Mouse (Mus musculus) lung, postnatal 14 days (tissue): ENCODE measurements around the gene H2afy.
A peak's percentile ranks its signal among the peaks of the same experiment; 100 is the strongest.

ENCODE experiments used
- DNase-seq: peaks from one replicate; pipeline ENCODE4 v3.0.0; 2021

H2afy gene

DNA sequence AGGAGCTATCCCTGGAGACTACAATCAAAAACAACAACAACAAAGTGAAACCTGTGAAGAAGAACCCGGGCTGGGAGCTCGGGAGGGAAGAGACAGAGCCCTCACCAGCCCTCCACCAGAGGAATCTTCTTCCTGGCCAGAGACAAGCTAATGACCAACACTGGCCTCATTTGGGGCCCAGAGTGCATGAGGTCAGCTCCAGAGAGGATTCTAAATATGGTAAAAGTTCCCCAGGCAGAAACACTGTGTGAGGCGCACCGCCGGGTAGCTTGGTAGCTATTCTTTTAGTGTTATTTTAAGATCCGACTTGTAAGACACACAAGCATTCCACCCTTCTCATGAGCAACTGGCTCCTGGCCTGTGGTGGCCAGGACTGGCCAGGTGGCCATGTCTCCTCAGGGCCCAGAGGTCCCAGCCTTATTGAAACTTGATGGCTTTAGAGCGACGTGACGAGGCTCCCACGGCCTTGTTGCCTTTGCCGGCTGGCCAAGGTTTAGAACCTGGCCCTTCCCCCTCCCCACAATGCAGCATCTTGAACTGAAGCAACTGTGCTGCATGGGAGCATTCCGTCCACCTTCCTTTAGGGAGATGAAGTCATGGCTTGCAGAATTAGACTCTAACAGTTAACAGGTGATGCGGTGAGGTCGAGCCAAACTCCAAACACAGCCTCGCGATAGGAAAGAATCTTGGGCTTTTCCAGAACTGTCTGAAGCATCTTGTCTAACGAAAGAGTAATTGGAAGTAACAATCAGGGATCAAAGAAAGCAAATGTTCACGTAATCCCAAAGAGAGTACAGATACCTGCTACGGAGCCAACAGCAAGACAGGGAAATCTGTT lies 25.2 kb downstream of the H2afy start:
- DNase-seq: no peak

GRCm38 (mm10) chr13:56109703-56110102 lies 26.5 kb downstream of the H2afy start:
- DNase-seq: no peak

DNA sequence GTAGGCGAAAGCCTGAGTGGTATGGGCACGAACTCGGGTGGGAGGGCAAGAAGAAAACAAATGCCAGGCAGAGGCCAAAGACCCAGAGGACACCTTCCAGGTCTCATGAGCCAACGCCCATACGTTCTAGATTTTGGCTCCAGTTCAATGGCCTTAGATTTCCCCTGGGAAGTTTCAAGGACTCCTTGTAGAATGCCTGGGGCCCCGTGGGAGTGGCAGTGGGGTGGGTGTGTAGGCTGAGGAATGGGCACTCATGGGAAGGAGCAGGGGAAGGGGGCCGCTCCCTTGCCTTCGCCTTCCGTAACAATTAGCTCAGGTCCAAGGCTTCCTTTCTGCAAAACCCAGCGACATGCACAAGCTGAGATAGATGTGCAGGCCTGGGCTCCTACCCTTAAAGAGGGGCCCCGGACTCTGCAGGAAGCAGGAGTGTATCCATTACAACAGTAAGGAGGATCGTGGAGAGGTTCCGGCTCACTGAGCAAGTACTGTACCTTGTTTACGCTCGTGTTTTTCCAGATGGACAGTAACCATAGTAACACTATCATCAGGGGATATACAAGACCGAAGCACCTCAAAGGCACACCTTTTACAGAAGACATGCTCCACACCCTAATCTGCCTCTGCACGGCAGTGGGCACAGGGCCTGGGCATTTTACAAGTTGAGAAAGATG lies 27.2 kb downstream of the H2afy start:
- no peak for DNase-seq

GRCm38 (mm10) chr13:56104971-56105391 lies 31.2 kb downstream of the H2afy start:
- no peak for DNase-seq

GRCm38 (mm10) chr13:56103796-56104746 lies 32.1 kb downstream of the H2afy start:
- no peak for DNase-seq

- no peak for DNase-seq
Observed at GRCm38 (mm10) chr13:56102160-56102559, 34.0 kb downstream of the H2afy start.

DNA sequence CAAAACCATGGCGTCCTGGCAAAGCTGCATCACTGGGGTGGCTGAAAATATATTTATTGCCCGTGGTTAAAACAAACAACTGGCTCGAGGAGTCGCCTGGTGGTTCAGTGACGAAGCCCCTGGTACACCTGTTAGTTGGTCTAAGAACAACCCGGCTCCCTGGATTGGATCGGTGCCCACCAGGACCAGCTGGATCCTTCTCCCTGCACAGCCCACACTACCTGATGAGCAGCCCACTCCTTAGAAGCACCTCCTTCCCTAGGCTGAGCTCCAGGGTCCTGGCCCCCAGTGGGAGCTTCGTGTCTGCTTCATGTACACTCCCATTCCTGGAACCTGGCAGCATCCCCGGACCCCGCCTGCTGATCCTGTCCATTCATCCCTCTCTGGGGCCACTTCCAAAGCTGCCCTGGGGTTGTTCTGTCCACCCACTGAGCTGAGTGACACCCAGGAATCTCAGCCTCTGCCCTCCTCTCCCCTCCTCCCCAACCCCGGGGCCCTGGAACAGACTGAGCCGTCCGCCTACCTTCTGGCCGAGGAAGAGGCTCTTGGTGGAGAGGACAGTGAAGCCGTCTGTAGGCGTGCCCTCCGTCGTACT lies 40.5 kb downstream of the H2afy start:
- DNase-seq: no peak

GRCm38 (mm10) chr13:56094544-56094943 lies 41.6 kb downstream of the H2afy start:
- DNase-seq: no peak

DNA sequence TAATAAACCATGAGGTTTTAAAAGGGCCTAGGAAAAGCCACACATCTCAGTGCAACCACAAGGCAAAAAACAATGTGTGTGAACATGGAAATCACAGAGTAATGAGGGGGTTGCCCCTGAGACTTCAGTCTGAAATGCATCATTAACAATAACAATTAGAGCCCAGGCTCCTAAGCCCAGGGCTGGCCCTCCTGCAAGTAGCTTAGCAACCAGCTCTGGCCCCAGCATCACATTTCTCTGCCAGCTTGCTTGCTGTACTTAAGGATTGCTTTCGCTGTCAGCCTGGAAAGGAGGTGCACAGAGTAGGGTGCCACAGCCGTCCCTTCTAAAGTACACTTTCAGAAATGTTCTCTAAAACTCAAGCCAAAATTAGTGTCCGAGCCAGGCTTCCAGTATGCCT lies 42.5 kb downstream of the H2afy start:
- DNase-seq: no peak

DNA sequence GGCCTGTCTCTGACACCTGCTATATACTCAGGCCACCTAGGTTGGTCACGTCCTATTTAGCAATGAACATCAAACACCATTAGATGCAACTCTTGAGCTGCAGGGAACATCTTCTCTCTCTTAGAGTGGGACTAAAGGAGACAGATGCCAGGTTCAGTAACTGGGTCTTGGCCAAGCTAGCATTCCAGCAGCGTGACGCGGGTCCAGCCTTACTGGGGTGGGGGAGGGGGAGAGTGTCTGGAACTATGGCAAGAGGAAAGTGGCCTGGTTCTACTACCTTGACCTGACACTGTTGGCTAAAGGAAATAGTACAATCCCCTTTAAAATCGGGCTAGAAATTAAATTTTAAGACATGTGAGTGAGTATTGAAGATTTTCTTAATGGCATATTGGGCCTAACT lies 43.6 kb downstream of the H2afy start:
- DNase-seq: peak; percentile 35

GRCm38 (mm10) chr13:56090597-56090996 lies 45.6 kb downstream of the H2afy start:
- DNase-seq: no peak

DNA sequence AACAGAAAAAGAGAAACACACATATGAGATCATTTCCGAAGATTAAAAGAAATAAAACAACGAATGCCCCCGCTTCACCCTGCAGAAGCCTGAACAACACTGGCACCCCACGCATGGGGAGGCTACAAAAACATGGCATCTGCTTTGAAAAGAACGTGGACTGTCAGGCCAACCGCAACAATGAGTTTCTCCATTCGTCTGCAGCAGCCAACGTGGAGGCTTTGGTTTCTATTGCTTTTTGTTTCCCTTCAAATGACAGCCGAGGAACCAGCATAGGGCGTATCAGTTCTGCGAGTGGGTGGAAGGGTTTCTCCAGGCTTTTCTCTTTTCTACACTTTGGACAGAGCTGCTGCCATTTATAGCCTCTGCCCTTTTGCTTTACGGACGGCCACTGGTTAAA lies 47.6 kb downstream of the H2afy start:
- DNase-seq: no peak

DNA sequence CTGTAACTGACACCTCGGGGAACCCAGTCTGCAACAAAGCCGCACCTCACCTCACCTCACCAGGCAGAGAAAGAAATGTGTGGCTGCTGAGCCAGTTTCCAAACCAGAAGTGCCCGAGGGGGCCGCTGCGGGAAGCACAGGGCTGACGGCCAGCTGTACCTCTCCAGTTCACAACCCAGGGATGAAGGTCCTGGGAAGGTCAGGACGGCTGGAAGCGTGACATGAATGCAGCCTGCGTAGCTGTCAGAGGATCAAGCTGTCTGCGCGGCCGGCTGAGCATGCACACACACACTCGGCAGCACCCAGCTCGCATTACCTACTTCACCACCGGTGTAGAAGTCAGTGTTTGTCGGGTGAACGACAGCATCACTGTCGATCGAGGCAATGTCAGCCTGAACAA lies 48.2 kb downstream of the H2afy start:
- no peak for DNase-seq

DNA sequence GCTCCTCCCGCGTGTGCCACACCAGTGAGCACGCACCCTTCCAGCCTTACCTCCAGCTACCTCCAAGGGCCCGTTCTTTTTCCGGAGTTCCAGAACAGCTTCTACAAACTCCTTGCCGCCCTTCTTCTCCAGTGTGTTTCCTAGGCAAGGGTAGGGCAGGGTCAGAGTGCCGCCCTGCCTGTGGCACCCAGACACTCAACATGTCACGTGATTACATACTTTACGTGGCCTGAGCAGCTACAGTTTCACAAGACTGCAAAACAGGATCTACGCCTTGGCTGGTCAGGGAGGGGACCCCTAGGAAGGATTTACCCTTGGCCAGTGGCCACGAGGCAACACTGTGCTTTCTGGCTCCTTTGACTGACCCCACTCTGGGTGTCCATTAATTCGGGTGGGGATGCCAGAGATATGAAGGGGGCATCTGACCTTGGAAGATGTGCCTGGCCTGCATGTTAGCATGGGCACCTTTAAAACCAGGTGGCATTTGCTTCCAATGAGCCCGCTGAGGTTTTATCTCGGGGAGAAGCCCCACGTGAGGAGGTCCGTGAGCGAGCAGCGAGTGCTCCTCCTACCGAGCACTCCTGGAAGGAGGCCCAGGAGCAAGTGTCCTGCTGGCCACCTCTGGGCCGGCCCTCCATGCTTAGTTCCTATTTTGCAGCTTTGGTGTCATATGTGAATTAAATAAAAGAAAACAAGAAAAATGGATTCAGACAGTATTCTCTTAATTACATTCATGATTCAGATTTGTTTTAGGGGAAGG lies 51.8 kb downstream of the H2afy start:
- DNase-seq: peak; percentile 25

- no peak for DNase-seq
Observed at GRCm38 (mm10) chr13:56081656-56082055, 54.5 kb downstream of the H2afy start.

GRCm38 (mm10) chr13:56079616-56080015 lies 56.5 kb downstream of the H2afy start:
- DNase-seq: no peak

DNA sequence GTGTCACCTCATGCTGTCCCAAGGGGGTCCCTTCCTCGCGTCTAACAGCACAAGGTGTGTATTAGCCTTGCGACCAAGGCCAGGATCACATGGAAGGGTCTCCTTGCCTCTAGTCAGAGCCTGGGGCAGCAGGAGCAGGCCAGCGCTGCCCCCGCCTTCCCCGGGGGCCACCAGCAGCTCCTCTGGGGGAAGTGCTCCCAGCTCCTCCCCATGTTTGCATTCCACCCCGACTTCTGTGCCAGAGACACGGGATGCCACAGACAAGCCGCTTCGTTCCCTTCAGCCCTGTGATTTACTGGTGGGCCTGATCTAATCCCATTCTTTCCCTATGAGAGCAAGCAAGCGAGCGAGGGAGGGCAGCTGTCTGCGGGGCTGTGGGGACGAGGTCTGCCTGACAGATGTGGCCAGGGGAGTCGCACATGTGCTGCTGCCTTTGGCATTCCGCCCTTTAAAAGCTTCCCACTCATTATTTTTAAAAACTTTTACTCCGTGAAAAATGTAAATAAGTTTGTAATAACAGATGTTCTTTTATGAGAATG lies 57.4 kb downstream of the H2afy start:
- DNase-seq: no peak

DNA sequence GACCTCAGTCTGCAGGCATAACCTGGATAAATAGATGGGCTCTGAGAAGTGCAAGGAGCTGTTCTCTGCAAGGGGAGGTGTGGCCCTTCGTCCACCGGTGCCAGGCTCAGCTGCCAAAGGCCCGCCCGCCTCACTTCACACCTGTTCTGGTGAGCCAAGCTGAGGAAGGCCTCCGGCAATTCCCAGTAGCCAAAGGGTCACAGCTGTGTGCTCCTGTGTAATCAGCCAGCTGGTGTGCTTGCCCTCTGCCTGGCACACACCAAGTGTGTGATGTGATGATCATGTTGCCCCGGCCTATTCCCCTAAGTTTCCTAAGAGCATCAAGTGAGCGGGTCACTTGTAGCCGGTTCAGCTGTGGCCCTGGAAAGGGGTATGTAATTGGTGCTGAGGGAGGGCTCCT lies 60.2 kb downstream of the H2afy start:
- no peak for DNase-seq

DNA sequence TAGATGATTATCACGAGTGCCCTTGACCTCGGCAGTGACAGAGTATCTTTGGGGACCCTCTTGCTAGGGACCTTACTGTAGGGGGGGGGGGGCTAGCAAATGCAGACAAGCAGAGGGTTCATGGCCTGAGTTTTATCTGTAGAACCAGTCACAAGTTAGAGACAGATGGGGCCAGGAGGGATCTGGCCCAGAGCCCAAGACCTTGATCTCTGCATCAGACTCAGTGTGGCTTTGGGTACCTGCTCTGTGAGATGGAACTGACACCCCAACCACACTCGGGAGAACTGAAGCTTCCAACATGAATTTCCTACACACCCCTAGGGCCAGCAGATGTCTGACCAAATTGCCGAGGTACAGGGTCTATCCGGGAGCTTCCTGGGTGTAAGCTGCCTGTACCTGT lies 63.0 kb downstream of the H2afy start:
- no peak for DNase-seq

DNA sequence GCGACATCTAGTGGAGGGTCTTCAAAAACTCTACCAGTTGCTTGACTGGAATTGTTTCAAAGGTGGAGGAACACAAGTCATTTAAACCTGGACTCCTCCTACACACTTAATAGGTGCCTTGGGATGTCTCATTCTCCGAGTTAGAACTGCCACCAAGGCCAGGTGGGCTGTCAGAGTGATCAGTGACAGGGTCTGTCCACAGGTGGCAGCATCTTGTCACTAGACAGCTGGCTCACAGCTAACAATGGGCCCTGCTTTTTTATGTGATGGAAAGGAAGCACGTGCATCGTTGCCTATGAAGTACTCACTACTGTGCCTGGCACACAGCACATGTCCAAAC lies 63.9 kb downstream of the H2afy start:
- DNase-seq: no peak

DNA sequence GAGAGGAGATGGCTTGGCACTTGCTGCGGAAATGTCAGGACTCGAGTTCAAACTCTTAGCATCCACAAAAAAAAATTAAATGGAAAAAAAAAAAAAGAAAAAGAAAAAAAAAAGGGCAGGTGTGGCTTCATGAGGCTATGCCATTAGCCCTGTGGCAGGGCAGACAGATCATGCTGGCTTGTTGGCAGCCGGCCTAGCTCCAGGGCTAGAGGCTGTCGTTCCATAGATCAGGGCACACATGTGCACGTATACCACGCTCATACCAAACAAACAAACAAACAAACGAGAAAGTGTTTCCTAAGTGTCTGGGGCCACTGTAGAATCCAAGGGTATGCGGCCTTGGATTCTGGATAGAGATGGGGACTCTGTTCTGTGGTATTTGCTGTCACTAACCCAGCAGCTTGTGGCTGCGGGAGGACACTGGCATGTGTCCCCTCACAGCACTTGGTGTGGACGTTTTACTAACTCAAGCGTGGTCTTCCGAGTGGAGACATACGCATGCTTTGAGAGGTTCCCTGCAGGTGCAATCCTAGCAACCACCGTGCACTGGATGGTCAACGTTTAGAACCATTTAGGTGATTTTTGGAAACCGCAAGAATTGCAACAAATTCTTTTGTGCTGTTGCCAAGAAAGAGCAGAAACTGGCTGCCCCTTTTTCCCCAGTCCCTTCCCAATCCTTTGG lies 64.4 kb downstream of the H2afy start:
- DNase-seq: no peak
